Mouse (Mus musculus) spleen, postnatal 4 days (tissue): ENCODE measurements around the gene Zfp976.
"Not testable (repeated sequence)": the region's sequence is repeated elsewhere in the genome, so short reads cannot be mapped to it uniquely, and the experiment has no call there.

Experiments used
- DNase-seq, 2 experiments: peaks; one replicate each; pipeline ENCODE4 v3.0.0; 2022; ENCODE audit warnings: low spot score in 2 of 2

Gene Zfp976

DNA sequence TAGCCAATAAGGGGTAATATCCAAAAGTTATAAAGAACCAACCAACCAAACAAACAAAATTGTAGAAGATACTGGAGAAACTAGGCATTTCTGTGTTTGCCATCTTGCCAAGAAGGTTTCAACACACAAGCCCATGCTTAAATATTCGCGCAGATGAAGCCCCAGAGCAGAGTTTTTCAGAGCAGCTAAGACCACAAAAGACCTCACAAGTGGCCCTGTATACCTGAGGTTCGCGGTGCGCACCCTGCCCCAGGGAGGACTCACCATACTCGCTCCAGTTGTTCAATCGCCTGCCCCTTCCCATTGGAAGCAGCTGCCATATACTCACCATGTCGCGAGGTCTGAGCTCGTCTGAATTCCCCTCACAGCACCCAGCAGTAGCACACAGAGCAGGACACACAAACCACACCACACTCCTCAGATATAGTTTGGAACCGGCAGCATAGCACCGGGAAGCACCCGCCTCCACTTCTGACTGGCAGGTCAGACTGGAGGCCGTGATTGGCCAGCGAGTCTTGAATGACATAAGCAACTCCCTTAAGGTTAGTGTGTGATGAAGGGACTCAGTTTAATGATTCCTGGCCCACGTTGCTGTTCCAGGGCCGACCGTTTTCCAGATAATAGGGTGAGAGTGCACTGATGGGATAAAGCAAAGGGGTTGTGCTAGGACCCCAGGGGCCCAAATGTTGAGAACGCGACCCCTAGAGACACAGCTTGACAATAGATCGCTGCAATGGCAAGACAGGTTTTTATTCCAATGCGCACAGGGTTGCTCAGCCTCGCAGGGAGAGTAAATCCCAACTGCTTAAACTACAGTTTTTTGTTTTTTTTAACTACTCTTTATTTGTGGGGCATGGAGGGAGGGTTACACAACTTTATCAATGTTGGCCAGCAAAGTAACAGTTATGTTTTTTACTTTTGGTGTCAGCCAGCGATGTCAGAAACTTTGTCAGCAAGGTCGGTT is at the start of gene Zfp976:
TSS of gene Zfp976 (minus strand) at position 437 of the 964 bp plus-strand sequence.
- peak; percentile 33 to 62 for DNase-seq

DNA sequence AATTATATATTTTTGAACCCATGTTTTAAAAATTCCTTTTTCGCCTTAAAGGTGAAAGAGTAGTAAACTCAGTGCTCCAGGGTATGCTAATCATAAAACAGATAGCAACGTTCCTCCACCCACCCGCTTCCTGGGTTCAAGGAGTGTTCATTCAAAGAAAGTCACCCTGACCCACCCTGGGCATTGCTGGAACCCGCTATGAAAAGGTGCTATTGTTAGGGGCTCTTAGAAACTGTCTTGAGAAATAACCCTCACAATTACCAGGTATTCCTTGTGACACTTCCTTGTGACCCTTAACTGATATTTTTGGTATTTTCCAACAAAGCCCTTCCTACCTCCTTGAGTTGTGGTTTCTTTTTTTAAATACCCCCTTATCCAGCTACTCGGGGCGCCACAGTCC is 37.7 kb upstream of the Zfp976 start:
- not testable (repeated sequence) for DNase-seq

DNA sequence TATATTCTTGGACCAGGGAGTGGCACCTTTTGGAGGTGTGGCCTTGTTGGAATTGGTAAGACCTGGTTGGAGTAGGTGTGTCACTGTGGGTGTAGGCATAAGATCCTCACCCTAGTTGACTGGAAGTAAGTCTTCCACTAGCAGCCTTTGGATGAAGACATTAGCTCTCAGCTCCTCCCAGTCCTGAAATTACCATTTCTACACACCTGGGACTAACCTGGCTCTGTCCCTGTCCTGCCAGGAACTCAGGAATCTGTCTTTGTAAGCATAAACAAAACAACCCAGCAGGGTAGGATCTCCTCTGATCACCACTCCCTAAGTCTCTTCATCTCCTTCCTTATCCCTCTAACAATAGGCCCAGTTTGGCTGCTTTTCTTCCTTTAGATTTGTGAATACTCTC is 37.3 kb upstream of the Zfp976 start:
- DNase-seq = not testable (repeated sequence)

DNA sequence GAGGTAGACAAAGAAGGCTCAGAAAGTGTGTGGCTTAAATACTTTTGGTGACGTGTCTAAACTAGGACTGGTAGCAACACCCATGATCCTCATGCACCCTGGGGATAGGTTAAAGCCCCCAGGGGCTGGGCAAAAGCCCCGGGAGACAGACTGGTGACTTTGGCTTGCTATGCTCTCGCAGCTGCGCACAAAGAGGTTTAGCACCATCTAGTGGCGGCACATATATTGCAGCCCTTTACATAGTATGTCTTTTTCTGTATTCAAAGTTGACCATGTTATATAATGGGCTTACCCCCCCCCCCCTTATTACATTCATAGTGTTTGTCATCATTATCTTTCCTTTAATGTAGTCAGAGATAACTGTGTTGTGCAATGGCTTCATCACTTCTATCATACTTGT is 17.8 kb upstream of the Zfp976 start:
- DNase-seq = peak in 1 of 2 experiments; percentile 61

DNA sequence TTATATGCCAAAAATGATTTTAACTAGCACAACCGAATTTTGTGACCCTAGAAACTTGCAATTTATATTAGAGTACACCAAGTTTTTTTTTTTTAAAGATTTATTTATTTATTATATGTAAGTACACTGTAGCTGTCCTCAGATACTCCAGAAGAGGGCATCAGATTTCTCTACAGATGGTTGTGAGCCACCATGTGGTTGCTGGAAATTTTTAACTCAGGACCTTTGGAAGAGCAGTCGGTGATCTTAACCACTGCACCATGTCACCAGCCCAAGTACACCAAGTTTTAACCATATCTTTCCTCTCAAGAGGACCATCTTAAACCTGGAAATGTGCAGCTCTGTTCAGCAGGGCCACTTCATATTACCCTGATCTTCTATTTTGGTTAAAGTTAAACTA is 12.8 kb upstream of the Zfp976 start:
- DNase-seq = not testable (repeated sequence)

DNA sequence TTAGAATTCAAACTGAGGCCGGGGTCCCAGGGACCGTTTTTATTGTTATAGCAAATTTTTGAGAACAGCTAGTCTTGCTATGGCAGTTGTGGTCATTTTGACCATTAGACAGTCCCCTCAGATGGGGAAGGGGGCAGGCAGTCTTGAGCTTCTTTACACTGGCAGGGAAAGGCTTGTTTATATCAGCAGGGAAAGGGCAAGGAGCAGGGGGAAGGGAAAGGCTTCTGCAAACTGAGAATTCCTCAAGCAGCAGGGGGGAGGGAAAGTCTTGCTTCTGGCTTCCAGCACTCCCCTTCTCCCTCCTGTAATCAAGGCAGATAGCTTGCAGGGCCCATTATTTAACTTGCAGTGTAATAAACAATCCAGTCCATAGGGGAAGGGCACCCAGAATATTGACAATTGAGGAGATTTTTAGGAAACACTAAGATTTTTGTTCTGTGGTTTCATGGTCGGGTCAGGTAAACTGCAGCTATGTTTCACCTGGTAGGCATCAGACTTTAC is 782 bp upstream of the Zfp976 start:
- DNase-seq = not testable (repeated sequence)

DNA sequence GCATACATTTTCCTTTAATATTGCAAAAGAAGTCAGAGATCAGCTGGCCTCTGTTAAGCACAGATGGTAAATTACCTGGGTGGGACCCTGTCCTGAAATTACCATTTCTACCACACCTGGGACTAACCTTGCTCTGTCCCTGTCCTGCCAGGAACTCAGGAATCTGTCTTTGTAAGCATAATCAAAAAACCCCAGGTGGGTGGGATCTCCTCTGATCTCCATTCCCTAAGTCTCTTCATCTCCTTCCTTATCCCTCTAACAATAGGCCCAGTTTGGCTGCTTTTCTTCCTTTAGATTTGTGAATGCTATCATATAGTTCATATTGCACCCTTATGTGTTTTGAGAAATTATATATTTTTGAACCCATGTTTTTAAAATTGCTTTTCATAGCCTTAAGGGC is 11.4 kb downstream of the Zfp976 start:
- DNase-seq = not testable (repeated sequence)

DNA sequence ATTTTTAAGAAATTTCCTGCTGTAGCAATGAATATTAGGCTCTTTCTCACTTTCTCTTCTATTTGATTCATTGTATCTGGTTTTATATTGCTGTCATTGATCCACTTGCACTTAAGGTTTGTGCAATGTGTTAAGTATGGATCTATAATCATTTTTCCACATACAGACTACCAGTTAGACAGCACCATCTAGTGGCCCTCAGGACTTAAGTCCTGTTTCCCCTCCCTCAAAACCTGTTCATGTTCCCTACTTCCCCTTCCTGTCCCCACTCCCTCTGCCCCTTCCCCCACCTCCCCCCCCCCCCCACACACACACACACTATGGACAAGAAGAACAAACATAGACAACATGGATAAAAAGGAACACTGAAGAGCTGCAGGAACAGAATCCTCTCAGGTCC is 46.7 kb downstream of the Zfp976 start:
- DNase-seq = not testable (repeated sequence)

DNA sequence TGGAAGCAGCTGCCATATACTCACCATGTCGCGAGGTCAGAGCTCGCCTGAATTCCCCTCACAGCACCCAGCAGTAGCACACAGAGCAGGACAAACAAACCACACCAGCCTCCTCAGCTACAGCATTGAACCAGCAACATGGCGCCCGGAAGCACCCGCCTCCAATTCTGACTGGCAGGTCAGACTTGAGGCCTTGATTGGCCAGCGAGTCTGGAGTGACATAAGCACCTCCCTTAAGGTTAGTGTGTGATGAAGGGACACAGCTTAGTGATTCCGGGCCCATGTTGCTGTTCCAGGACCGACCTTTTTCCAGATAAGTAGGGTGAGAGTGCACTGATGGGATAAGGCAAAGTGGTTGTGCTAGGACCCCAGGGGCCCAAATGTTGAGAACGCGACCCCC is 50.0 kb downstream of the Zfp976 start, which contains the start of gene Zfp977:
TSS of gene Zfp977 (minus strand) at position 135 of the 400 bp plus-strand sequence.
- DNase-seq = not testable (repeated sequence)

DNA sequence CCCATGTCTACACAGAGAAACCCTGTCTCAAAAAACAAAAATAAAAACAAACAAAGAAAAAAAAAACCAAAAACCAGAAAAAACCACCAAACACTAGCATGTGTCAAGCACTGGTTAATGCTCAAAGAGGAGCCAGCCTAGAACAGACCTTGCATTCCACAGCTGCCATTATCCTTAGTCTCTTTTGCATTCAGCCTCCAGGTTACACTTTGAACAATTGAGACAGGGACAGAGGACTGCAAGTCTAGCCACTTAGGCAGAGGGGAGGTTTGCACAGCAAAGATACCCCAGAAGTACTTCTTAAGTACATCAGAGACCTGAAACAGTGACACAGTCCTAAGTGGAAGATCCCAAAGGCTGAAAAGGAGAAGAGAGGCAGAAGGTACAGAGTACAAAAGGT is 51.1 kb downstream of the Zfp976 start:
- not testable (repeated sequence) for DNase-seq

DNA sequence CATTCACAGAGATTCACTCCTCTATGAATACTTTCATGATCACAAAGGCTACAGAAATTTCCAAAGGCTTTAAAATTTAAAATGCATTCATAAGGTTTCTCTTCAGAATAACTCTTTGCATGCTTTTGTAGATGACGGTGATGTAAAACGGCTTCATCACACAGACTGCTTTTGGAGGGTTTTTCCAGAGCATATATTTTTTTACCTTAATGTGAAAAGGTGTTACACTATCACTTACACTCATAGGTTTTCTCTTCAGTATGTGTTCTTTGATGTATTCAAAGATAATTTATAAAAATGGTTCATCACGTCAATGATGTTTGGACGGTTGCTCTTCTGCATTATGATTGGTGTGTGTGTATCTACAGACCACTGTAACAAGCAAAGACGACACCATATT is 63.9 kb downstream of the Zfp976 start, which contains the start of gene Gm21028:
TSS of gene Gm21028 (minus strand) at position 101 of the 400 bp plus-strand sequence.
- DNase-seq = no peak
